Mouse (Mus musculus) 3T3-L1 (cell line): ENCODE results near the gene Cdc42ep5.
"Not testable (repeated sequence)": the region's sequence is repeated elsewhere in the genome, so short reads cannot be mapped to it uniquely, and the experiment has no call there.

Experiments used
- DNase-seq: peaks from one replicate; pipeline ENCODE4 v3.0.0-alpha.2; 2015; ENCODE audit warnings: low read depth, low spot score

The Cdc42ep5 gene

GRCm38 (mm10) chr7:4164090-4164910 is at the start of gene Cdc42ep5:
Cdc42ep5 (minus strand) TSS chr7:4164860.
- peak; percentile 70 for DNase-seq

- not testable (repeated sequence) for DNase-seq
Measured at GRCm38 (mm10) chr7:4213436-4213835, 48.8 kb upstream of the Cdc42ep5 start.

GRCm38 (mm10) chr7:4208626-4209025 is 44.0 kb upstream of the Cdc42ep5 start:
- no peak for DNase-seq

GRCm38 (mm10) chr7:4207126-4207525 is 42.5 kb upstream of the Cdc42ep5 start:
- DNase-seq, result no peak

GRCm38 (mm10) chr7:4178438-4178837 is 13.8 kb upstream of the Cdc42ep5 start:
- peak; percentile 77 for DNase-seq

GRCm38 (mm10) chr7:4170193-4170938 is 5.7 kb upstream of the Cdc42ep5 start:
- no peak for DNase-seq

- DNase-seq, result no peak
Measured at GRCm38 (mm10) chr7:4167098-4167497, 2.4 kb upstream of the Cdc42ep5 start.

GRCm38 (mm10) chr7:4165286-4165685 is 626 bp upstream of the Cdc42ep5 start:
- no peak for DNase-seq

- peak; percentile 67 for DNase-seq
Measured at GRCm38 (mm10) chr7:4163571-4164072, 1.0 kb downstream of the Cdc42ep5 start.

GRCm38 (mm10) chr7:4161596-4161995 is 3.1 kb downstream of the Cdc42ep5 start:
- not testable (repeated sequence) for DNase-seq

GRCm38 (mm10) chr7:4154976-4155375 is 9.7 kb downstream of the Cdc42ep5 start:
- no peak for DNase-seq

- DNase-seq, result no peak
Measured at GRCm38 (mm10) chr7:4154356-4154755, 10.3 kb downstream of the Cdc42ep5 start.

GRCm38 (mm10) chr7:4151241-4151640 is 13.4 kb downstream of the Cdc42ep5 start:
- no peak for DNase-seq

- no peak for DNase-seq
Measured at GRCm38 (mm10) chr7:4150811-4151221, 13.8 kb downstream of the Cdc42ep5 start.

GRCm38 (mm10) chr7:4150059-4150541 is 14.6 kb downstream of the Cdc42ep5 start, which contains the start of gene Leng9:
Leng9 (minus strand) TSS chr7:4150374.
- no peak for DNase-seq

GRCm38 (mm10) chr7:4149209-4150054 is 15.2 kb downstream of the Cdc42ep5 start:
- peak; percentile 91 for DNase-seq

GRCm38 (mm10) chr7:4148341-4149208 is 16.1 kb downstream of the Cdc42ep5 start:
- peak; percentile 61 for DNase-seq

GRCm38 (mm10) chr7:4147836-4148235 is 16.8 kb downstream of the Cdc42ep5 start:
- DNase-seq, result peak; percentile 23

GRCm38 (mm10) chr7:4147371-4147770 is 17.3 kb downstream of the Cdc42ep5 start:
- DNase-seq, result no peak
